Mouse (Mus musculus): ENCODE results near the gene Pgam2.

Pgam2 gene

GRCm38 (mm10) chr11:5766019-5766418 lies 37.5 kb downstream of the Pgam2 start:
- no peak for DNase-seq (ENCODE audit: low read depth)

- DNase-seq (ENCODE audit: low read depth) = no peak
Observed at GRCm38 (mm10) chr11:5762633-5762982, 40.9 kb downstream of the Pgam2 start.

GRCm38 (mm10) chr11:5761820-5762632 lies 41.5 kb downstream of the Pgam2 start, which contains the start of gene Urgcp:
TSS of gene Urgcp (minus strand) at chr11:5762376.
- DNase-seq (ENCODE audit: low read depth) = peak; percentile 90

- no peak for DNase-seq (ENCODE audit: low read depth)
Observed at GRCm38 (mm10) chr11:5753755-5754154, 49.8 kb downstream of the Pgam2 start.
